Mouse (Mus musculus) bone marrow, adult 2 months (tissue): ENCODE measurements around the gene Alox12b. TPM values are rescaled to one million over a fixed set of nuclear protein-coding genes. Genes with fewer than 3 reads are reported as not detected.

Experiments used
- H3K27ac ChIP-seq: fragments of 200-500 bp; 2 replicates; pipeline ENCODE4 v1.5.1; 2012; ENCODE audit warnings: low read depth, mild to moderate bottlenecking, control low read depth, inconsistent platforms, low read length; ENCODE audit not compliant: control insufficient read depth, poor library complexity, insufficient read depth
- H3K4me1 ChIP-seq: fragments of 200-500 bp; 2 replicates; pipeline ENCODE4 v1.6.1; 2011; ENCODE audit warnings: low read length; ENCODE audit not compliant: control insufficient read depth, insufficient read depth
- H3K4me3 ChIP-seq: fragments of 200-500 bp; replicated peaks from 2 replicates; pipeline ENCODE3; 2011; ENCODE audit warnings: mild to moderate bottlenecking, low read depth, low read length, control low read depth; ENCODE audit not compliant: control insufficient read depth
- CTCF ChIP-seq: fragments of 200-500 bp; IDR thresholded peaks from 2 replicates; pipeline ENCODE4 v1.5.1; 2011; ENCODE audit warnings: low read length, control low read depth; ENCODE audit not compliant: control insufficient read depth, insufficient read depth
- POLR2A ChIP-seq: fragments of 200-500 bp; IDR thresholded peaks from 2 replicates; pipeline ENCODE4 v1.6.1; 2011; ENCODE audit warnings: low read depth, mild to moderate bottlenecking, control low read depth, low read length, borderline replicate concordance; ENCODE audit not compliant: control insufficient read depth
- WGBS: fragments of 180-500 bp; shearing (Covaris S2); methylation state at CpG from one replicate; pipeline ENCODE4 v1.1.7; 2018; 5-methylcytosine and 5-hydroxymethylcytosine counted together
- polyA plus RNA-seq: library from polyadenylated mRNA; stranded (reverse); fragments of >200 nt; gene quantifications from 2 replicates; pipeline ENCODE4 v1.2.4, GENCODE M21; 2011; ENCODE audit warnings: low replicate concordance; ENCODE audit not compliant: missing spikeins, insufficient read depth, insufficient read length

The Alox12b gene
- polyA plus RNA-seq, 1 experiment, result not detected

DNA sequence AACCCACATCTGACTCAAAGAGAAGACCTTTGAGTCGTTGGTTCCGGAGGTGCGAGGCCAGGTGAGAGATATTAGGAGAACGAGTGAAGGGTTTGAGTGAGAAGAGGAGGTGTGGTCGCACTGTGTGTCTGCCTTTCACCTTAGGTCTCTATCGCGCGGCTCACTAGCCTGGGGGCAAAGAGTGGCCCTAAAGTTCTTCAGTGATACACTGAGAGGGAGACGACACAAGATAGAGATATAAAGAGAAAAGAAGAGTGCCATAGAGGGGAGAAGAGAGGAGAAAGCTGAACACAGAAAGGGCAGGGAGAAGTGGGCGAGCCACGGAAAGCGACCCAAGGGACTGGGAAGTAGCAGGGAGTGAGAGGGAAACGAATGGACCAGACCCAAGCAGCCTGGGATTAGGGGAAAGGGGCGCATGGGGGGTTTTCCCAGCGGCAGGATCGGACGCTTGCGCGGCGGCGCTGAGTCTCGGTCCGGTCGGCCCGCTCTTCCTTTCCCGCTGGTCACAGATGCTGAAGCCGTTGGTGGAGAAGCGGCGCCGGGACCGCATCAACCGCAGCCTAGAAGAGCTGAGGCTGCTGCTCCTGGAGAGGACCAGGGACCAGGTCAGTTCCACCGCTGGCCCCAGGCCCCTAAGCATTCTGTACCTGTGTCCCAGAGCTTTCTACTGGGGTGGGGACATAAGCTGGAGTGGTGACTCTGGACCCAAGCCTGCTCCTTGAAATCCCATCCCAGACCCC lies 35.6 kb upstream of the Alox12b start:
- Histone ChIP-seq H3K4me3 (peak overlapping the region; percentile 43), H3K4me1 (no peaks in the 10 kb centered on the region), H3K27ac (no peak overlapping the region)
- WGBS, result under 1% methylated on average over 33 of the region's 33 CpGs
- TF ChIP-seq POLR2A (no peak), CTCF (no peak)

DNA sequence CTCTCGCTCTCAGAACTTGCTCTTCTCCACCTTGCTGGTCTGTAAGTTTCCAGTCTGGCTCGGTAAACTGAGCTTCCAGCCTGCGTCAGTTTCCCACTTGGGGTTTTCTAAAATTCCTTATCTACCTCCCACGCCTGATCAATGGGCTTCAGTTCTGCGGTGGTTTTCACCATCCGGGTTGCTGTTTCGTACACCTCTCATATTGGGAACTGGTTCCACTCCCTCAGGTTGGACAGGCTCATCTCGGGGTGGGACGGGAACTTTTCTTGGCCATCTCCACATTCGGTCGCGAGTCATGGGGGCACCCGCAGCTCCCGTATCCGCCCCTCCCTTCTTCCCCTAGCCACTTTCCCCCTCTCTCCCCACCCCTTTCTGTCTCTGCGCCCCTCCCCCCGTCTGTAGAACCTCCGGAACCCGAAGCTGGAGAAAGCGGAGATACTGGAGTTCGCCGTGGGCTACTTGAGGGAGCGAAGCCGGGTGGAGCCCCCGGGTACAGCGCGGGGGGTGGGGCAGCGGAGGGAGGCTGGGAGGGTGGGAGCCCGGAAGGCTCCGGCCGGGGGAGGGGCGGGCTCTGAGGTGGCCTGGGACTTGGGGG lies 35.0 kb upstream of the Alox12b start:
- peak overlapping the region; percentile 60 for H3K4me3 ChIP-seq
- WGBS, result under 1% methylated on average over 32 of the region's 32 CpGs
- H3K4me1 ChIP-seq, result peaks cover 1% of the 10 kb centered on the region; the same call in 1 of the 2 replicates
- no peak overlapping the region; the same call in 1 of the 2 replicates for H3K27ac ChIP-seq
- no peak for TF ChIP-seq CTCF
- no peak for TF ChIP-seq POLR2A

GRCm38 (mm10) chr11:69122336-69122951 lies 34.3 kb upstream of the Alox12b start, which contains the start of gene 9130213A22Rik:
Gene 9130213A22Rik (minus strand): TSS chr11:69122589.
- Histone ChIP-seq H3K27ac (peak within 1 kb of the TSS; percentile 58; the same call in 1 of the 2 replicates), H3K4me3 (peak within 1 kb of the TSS; percentile 60), H3K4me1 (peaks cover 1% of the 10 kb centered on the region; the same call in 1 of the 2 replicates)
- peak; percentile 42; the same call in 1 of the 2 replicates for TF ChIP-seq POLR2A
- peak; percentile 57; the same call in 1 of the 2 replicates for TF ChIP-seq CTCF
- under 1% methylated on average over 65 of the region's 66 CpGs for WGBS

DNA sequence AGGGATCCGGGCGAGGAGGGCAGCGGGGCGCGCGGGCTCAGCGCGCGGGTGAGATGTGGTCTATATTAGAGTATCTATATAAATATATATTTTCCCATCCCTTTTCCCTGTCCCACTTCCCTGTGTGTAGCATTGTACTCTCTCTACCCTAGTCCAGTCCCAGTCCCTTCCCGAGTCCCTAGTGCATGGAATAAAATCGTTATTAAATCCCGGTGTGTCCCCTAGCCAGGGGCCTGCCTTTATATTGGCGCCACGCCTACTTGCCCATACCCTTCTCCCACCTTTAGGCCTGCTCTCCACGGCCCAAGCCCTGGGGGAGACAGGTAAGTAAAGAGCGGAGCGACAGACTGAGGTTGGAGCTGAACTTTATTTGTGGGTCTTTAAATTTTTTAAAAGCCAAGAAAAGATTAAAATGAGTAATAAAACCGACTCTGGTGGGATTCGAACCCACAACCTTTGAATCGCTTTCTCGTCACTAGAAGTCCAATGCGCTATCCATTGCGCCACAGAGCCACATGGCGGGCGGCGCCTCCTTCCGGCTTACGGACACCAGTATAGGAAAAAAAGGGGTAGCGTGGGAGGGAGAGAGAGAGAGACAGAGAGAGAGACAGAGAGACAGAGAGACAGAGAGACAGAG lies 33.6 kb upstream of the Alox12b start:
- Histone ChIP-seq H3K4me3 (peak overlapping the region; percentile 60), H3K4me1 (peaks cover 1% of the 10 kb centered on the region; the same call in 1 of the 2 replicates), H3K27ac (peak overlapping the region; percentile 57)
- TF ChIP-seq POLR2A, result no peak
- TF ChIP-seq CTCF, result no peak
- 1% methylated on average over 29 of the region's 29 CpGs for WGBS

DNA sequence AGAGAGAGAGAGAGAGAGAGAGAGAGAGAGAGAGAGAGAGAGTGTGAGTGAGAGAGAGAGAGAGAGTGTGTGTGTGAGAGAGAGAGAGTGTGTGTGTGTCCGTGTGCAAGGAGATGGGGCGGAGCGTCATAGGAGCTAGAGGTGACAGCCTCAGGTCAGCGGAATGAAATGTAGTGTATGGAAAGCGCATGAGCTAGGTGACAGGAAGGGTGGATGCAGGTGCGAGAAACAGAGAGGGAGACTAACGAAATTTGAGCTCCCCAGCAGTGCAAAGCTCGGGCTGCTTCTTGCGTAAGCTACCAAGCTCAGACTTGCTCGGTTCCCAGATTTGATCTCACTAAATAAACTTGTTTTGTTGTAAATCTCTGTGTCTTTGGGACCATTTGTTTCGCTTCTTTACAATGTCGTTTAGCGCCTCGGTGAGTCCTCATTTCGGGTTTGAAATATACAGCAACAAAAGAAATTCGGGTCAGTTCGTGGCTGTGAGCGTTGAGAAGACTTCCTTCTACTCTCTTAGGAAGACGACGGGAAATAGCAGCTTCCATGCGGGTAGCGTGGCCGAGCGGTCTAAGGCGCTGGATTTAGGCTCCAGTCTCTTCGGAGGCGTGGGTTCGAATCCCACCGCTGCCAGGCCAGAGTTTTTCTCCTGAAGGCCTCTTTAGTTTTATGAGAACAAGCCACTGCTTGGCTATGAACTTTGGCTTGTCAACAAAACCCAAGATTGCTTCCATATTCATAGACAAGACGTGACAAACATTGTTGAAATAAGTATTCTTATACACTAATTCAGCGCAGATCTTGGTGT lies 32.9 kb upstream of the Alox12b start:
- no peak for TF ChIP-seq CTCF
- H3K4me1 ChIP-seq, result peaks cover 1% of the 10 kb centered on the region; the same call in 1 of the 2 replicates
- under 1% methylated on average over 31 of the region's 31 CpGs for WGBS
- peak overlapping the region; percentile 57 for H3K27ac ChIP-seq
- peak overlapping the region; percentile 90 for H3K4me3 ChIP-seq

- WGBS, result 0% methylated on average over 3 of the region's 3 CpGs
- Histone ChIP-seq H3K4me3 (no peak overlapping the region), H3K4me1 (peaks cover 1% of the 10 kb centered on the region; the same call in 1 of the 2 replicates), H3K27ac (no peak overlapping the region)
- TF ChIP-seq CTCF (no peak), POLR2A (no peak)
These were observed 32.3 kb upstream of the Alox12b start for GRCm38 (mm10) chr11:69124498-69124847.

GRCm38 (mm10) chr11:69125041-69125851 lies 31.5 kb upstream of the Alox12b start:
- no peak for TF ChIP-seq POLR2A
- peak; percentile 22; the same call in 1 of the 2 replicates for TF ChIP-seq CTCF

More at GRCm38 (mm10) chr11:69125041-69125851, 31.5 kb upstream of the Alox12b start:
- peaks cover 1% of the 10 kb centered on the region; the same call in 1 of the 2 replicates for H3K4me1 ChIP-seq
- H3K27ac ChIP-seq, result peak overlapping the region; percentile 1; the same call in 1 of the 2 replicates
- peak overlapping the region; percentile 69 for H3K4me3 ChIP-seq
- WGBS, result under 1% methylated on average over 24 of the region's 24 CpGs
